Mouse (Mus musculus) layer of hippocampus, postnatal 25 days (tissue): ENCODE data around the gene Zdhhc9. TPM values are rescaled to one million over a fixed set of nuclear protein-coding genes. Genes with fewer than 3 reads are reported as not detected.

ENCODE experiments used
- DNase-seq, 2 experiments: peaks; one replicate each; pipeline ENCODE4 v3.0.0; 2022; ENCODE audit warnings: mixed read lengths in 2 of 2, low spot score in 1 of 2; ENCODE audit errors: extremely low spot score in 1 of 2
- total RNA-seq, 2 experiments: library from RNA; stranded (reverse); gene quantifications; 2 replicates each; pipeline ENCODE4 v1.2.3; 2021

Gene Zdhhc9
- total RNA-seq, 2 experiments from 2014 or later = 46.6 to 50.2 TPM

DNA sequence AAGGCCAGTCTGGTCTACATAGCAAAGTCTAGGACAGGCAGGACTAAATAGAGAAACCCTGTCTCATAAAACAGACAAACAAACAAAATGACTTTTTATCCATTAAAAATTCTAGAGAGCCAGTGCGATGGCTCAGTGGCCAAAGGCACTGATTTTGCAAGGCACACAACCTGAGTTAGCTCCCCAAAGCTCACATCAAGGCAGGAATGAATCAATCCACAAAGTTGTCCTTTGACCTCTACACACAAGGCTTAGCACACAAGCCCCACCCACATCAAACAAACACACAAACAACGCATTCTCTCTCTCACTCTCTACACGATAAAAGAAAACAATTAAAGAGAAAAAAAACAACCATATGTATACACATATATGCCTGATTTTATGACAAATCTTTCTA, 24.0 kb downstream of the Zdhhc9 start:
- DNase-seq = no peak

DNA sequence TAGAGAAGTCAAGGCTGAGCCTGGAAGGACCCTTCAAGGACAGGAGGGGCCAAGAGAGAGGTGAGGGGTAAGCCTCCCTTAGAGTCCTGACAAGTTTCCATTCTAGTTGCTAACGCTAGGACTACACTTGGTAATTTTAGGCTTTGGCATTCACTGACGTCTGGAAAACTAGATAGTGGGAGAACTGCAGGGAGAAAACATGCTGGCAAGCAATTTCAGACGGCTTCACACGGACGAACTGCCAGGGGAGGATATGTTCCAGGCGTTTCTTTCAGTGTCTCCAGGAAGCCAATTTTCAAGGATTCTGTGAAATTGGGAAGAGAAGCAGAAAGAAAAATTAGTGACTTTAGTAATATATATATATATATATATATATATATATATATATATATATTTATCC, 26.8 kb downstream of the Zdhhc9 start:
- no peak for DNase-seq

DNA sequence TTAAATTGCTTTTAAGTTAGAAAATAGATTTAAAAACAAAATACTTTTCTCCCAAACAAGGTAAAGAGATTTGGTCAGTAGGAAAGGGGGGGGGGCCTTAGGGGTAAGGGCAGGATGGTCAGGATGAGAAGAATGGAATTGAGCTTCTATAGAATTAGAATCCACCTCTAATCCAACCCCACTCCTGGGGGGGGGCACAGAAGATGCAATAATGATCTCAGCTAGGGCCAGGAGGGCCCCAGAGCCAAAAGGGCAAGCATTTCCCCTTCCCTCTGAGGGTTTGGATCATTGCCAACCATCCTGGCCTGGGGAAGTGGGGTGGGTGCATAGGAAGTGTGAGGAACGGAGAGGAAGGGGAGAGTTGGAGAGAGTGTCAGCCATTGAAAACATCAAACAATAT, 38.3 kb downstream of the Zdhhc9 start:
- DNase-seq = no peak

DNA sequence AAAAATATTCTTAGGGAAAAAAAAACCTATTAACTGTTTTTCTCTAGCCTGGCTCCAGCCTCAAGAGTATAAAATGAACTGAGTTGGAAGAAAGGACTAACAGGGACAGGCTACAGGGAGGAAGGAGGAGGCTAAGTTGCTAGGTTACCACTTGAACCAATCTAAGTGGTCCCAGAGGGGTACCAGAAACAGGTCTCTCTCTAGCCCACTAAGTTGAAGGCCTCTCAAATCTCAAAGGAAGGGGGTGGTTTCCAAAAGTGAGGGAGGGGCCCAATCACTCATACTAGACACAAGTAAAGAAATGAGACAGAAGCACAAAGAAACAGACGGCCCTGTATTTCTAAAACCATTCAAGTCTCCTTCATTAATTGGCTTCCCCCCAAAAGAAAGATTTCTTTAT, 38.8 kb downstream of the Zdhhc9 start:
- DNase-seq = no peak

DNA sequence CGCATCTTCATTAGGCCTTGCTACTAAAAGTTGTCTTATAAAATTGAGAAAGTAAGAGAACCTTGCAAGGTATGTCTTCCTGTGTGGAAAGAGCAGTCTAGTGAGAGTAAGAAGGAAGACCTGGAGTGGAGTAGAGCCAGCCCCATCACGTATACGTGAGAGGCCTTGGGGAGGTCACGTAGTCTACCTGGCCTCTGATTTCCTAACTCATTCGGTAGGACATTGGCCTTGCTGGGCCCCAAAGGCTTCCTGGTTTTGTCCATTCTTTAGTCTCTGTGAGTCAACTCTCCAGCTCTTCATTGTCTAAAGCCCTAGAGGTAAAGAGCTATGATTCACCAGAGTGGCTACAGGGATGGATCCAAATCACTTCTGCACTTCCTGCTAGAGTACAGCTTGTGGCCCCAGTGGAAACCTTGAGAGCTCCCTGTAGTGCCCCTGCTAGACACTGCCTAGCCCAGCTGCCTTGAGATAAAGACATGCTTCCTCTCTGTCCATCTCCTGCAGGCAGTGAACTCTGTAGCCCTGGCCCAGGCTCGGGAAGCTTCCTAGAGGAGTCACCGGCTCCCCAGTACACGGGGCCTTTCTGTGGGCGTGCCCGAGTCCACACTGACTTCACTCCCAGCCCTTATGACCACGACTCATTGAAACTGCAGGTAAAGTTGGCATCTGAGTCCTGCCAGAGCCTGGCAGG, 50.3 kb downstream of the Zdhhc9 start:
- no peak for DNase-seq

DNA sequence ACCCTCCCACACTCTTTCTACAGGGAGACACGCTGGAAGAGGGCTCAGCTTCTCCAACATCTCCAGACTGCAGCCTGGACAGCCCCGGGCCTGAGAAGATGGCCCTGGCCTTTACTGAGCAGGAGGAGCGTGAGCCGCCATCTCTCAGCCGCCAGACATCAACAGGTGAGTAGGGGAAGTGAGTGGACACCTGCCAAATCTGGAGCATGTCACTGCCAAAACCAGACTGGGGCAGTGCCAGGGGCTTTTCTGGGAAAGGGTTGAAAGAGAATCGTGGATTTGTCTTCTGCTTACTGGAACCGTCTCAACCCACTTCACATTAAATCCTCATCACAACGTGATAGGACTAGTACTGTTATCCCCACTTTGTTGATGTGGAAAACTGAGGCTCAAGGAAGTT, 51.3 kb downstream of the Zdhhc9 start:
- no peak for DNase-seq

DNA sequence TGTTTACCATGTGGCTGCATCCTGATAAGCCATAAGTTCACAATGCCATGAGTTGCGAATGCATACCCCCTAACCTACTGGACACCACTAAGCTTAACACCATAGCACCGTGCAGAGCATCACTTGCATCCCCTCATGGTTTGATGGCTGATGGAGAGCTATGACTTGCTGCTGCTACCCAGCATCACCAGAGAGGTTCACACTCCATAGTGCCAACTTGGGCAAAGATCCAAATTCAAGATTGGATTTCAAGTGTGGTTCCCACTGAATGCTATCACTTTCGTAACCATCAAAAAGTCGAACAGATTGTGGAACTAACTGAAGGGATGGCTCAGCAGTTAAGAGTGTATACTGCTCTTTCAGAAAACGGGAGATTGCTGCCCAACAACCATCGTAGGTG, 53.2 kb downstream of the Zdhhc9 start:
- DNase-seq = no peak

DNA sequence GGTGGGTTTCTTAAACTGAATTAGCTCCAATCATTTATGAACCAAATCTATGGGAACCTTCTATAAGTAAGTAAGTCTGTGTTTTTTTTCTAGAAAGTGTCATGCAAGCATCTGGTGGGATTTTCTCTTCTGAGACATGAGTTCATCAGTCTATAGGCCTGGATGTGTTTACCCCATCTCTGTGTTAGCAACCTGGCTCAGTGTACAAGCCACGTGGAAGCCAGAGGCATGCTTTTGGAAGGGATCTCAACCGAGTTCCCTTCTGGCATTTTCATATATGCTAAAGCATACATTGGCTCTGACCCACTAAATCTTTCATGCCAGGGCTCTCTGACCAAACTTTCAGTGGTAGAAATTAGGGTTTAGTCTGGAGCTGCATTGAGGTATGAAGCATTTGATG, 54.7 kb downstream of the Zdhhc9 start:
- no peak for DNase-seq

DNA sequence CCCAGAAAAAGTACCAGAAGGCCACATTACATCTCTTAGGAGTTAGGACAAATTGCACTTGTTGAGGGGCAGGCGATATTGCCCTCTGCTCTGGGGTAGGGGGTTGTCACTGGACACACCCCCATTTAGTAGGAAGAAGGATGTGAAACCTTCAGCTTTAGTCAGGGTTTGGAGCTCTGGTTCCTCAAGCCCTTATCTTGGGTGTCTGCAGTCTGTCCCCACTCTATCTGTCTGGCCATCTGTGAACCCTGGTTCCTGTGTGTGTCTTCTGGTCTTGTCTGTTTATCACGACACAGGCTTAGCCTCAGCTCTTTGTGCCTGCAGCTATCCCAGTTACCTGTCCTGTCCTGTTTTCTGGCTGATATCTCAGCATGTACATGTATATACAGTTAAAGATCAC, 55.3 kb downstream of the Zdhhc9 start:
- DNase-seq = no peak

DNA sequence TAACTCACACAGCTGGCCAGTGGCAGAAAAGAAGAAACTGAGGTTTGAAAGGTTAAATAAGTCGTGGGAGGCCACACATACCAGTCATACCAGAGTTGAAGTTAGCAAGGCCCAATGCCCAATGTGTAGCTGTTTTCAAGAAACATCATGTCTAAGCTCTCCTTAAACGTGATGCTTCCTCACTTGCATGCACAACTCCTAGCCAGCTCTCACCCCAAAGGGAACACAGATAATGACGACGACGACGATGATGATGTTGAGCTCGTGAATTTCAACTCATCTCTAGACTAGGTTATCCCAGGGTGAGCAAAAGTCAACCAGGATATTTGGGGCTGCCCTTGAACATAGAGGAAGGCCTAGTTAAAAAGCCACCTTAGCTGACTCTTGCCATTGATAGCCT, 56.6 kb downstream of the Zdhhc9 start:
- no peak for DNase-seq

DNA sequence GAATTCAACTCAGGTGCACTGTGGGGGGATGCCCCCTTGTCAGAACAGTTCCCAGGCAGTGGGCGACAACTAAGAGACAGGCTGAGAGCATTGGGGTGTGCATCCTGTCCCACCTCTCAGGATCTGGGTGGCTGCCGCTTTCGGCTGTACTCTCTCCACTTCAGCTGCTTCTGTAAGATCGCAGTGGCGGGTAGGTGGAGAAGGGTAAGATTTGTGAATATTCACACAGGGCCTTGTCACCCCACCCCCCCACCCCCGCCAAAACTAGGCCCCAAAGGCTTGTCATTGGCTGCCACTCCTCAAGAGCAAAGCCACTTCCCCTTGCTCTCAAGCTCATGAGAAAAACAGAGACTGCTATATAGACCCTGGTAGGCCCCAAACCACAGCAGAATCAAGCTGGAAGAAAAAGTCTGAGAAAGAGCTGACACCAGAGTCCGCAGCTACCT, 60.9 kb downstream of the Zdhhc9 start:
- no peak for DNase-seq

DNA sequence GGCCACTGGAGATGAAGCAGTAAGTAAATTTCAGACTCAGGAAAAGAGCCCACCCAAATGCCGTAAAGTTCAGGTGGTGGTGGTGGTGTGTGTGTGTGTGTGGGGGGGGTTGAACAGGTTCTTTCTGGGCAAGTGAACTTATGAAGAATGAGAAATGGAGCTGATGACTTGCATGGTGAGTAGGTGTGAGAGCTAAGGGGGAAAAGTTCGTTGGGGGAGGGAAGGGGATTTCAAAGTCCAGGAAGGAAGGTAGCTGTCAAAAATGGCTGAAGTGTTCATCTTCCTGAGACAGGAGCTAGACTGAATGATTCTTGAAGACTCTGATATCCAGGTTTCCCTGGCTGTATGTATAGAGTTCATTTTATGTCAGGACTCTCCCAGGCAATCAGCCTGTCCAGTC, 61.5 kb downstream of the Zdhhc9 start:
- no peak for DNase-seq

DNA sequence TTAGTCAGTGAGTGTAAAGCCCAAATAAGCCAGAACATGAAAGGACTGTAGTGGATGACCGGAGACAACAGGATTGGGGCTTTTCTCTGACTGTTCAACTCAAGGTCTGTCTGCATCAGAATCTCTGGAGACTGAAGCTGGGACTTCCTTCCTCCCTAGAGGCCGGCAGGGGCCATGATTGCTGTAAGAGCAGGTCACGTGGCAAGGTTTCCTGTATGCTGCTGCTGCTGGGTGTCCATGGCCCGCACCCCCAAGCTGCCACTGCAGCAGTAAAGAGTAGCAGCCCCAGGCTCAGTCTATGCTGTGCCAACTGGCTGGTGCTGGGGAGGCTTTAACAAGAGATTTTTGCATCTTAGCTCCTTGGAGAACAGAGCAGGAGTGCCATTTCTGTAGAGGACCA, 62.4 kb downstream of the Zdhhc9 start, which contains the start of gene Sash3:
Sash3 (plus strand) TSS at position 175 of the 400 bp plus-strand sequence.
- DNase-seq = no peak

DNA sequence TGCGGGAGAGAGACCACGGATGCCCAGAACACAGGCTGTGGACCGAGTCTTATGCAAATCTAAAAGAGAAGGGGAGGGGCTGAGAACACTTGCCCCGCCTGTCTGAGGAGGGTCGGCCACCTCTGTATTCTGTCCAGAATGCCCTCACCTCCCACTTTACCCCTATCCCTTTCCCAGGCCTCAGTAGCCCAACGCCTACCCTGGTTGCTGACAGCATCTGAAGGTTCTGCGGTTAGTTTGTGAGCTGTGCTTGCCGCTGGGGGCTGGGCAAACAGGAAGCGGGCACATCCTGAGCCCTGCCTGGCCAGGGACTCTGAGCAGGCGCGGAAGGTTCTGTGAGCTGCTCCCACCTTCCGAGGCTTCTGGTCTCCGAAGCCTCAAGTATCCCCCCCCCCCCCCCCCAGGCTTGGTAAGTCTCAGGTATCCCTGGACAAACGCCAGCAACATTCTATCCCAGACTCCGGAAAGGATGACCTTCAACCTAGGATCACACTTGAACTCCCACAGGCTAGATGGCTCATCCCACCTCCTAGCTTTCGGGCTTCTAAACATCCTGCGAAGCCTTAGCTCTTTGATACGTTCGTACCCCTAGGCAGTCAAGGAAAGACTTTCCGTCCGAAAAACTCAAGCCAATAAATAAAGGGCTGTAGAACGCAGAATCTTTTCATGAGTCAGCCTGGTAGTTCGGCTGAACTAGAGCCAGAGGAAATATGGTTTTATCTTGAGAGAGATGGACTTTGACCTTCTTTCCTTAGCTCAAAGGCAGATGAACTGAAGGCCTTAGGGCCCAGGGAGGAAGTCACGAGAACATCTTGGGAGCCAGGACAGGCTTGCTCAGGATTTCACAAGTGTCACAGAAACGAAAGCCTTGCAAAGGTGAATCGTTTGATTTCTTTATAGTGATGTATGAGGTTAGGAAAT, 65.0 kb downstream of the Zdhhc9 start:
- DNase-seq = no peak

DNA sequence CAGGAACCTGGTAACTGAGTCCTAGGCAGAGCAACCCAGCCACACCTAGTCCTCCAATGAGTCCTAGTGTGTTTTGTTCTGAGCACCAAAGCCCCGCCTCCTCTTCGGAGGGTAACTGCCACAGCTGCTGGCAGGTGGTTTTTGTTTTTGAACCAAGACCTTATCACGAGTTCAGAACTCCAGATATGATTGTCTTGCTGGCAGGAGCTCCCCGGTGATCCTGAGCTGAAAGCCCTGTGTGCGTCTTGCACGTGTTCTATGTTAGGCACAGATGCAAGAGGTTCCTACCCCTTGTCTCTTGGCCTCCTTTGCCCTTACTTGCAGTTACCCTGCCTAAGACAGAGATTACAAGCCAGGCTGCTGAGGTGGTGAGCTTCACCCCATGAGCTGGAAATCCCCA, 67.2 kb downstream of the Zdhhc9 start:
- DNase-seq = no peak

DNA sequence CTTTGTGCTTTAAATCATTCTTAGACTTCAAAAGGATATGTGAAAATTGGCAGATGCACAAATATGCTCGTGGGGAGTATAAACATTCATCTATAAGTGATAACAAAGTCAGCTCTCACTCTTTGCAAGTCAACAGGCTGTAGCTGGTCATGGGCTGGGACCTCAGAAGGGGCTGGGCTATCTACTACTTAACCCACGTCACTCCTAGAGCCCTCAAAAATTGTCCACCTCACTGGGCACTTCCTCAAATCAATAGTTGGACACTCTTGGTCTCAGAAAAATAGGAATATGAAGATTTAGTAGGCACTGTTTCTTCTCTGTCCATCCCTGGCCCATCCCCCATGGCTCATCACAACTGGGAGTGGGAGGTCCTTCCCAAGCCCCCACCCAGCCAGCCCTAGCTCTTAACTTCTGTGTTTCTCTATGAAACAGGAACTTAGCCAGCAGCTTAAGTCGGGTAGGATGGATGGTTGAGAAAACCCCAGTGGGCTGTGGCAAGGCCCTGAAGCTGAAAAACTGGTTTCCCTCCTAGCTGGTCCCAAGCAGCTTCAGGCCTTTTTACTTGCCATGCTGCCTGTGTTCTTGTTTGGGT, 68.3 kb downstream of the Zdhhc9 start:
- no peak for DNase-seq

DNA sequence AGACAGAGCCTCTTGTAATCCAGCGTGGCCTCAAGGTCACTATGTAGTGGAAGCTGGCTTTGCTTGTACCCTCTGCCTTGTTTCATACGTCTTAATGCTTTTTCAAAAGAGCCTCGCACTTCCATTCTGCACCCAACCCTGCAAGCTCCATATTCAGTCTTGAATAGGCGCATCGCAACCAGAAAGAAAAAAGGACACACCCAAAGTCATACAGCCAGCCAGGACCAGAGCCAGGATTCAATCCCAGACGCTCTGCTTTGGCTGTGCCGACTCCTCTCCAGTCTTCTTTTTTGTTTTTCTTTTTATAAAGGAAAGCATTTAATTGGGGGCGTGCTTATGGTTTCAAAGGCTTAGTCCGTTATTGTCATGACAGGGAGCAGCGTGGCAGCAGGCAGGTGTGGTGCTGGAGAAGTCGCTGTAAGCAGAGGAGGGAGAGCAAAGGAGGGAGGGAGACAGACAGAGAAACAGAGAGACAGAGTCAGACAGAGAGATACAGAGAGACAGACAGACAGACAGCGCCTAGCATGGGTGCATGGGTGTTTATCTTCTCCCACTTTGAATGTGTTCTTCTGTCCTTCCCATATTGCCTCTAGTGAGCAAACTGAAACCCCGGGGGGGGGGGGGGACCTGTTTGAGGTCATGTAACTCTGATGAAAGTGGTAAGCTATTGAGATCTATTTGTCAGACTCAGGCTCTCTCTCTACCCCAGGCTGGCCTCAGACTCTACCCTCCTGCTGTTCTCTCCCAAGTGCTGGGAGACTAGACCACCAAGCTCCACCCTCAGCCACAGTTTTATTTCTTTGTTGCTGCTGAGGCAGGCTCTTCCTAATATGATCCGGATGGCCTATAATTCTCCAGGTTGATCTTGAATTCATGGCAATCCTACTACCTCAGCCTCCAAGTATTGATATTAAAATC, 69.1 kb downstream of the Zdhhc9 start:
- no peak for DNase-seq

DNA sequence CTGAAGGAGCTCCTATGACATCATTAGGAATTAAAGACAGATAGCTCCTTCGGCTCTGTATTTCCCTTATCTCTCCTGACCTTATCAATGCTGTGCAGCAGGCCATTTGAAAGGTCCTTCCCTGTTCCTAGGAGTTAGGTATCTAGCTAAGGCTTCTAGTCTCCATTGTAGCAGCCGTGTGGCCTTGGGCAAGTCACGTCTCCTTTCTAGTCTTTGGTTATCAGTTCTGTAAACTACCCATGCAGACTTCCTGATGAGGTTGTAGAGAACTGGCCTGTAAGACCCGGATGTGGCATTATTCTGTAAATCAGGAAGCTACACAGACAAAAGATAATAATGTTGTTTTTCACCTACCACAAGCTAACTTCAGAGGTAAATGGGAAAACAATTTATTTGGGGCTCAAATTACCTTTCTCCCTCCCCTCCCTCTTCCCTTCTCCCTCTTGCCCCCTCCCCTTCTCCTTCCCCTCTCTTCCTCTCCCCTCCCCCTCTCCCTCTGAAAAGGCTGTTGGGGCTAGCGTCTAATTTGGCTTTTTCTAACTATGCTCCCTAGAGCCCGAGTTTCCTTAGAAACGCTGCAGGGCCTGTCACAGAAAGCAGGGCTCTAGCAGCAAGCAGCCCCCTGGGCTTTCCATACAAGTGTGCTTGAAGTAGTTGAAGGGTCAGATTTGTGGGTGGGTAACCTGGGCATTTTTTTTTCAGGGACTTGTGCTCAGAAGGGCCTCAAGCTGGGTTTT, 70.0 kb downstream of the Zdhhc9 start:
- no peak for DNase-seq

DNA sequence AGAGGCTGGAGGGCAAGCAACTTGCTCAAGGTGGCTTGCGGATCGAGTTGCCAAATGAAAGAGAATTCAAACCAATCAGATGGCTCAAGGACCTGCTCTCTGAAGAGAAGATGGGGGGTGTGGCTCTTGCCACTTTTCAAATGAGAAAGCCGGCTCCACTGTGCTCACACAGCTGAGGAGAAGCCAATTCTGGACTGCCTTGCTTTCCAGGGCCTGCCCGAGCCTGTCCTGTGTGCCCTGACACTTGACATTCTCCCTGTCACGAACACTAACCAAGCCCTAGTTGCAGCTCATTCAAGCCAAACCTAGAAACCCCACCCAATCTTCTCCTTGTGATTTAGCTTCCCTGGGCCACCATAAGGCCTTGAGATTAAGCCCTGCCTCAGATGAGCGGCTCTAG, 70.7 kb downstream of the Zdhhc9 start:
- no peak for DNase-seq

DNA sequence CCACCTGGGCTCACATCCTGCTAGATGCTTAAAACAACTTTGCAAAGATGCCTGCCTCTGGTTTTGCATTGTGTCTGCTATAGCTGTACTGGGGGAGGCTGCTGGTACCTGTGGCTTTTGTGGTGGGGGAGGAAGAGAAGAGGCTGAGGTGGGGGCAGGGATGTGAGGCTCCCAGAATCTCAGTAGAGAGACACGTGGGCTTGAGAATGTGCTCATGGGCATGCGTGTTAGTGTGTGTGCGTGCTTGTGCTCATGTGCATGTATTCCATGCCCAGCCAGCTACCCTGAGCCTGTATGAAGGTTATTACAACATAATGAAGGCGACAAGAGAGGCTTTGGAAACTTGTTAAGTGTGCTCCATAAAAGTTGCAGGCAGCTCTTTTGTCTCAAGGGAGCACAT, 71.7 kb downstream of the Zdhhc9 start:
- no peak for DNase-seq
